Mouse (Mus musculus): Measurements from ENCODE around the gene Gapdhs. TPM values are rescaled to one million over a fixed set of nuclear protein-coding genes. Genes with fewer than 3 reads are reported as not detected.

The Gapdhs gene
- polyA plus RNA-seq, 1 experiment, result 0.05 TPM

DNA sequence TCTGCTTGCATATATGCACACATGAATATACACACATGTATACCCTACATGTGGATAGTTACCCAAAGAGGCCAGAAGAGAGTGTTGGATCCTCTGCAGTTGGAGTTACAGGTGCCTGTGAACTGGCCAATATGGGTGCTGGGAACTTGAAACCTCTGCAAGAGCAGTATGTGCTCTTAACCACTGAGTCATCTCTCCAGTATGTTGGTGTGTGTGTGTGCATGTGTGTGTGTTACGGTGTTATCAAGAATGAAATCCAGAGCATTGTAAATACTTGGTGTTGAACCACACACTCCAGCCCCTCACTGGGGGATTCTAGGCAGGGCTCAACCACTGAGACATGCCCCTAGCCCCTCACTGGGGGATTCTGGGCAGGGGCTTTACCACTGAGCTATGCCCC is 36.0 kb downstream of the Gapdhs start:
- Histone ChIP-seq H3ac (ENCODE audit: control insufficient read depth, insufficient read length) (no peak overlapping the region), H3K27me3 (ENCODE audit: control insufficient read depth, insufficient read depth, insufficient read length) (peaks cover 43% of the 10 kb centered on the region), H3K4me2 (ENCODE audit: low read depth) (no peak overlapping the region), H3K79me2 (ENCODE audit: control insufficient read depth, insufficient read depth) (no peaks in the 10 kb centered on the region), H3K36me3 (ENCODE audit: control insufficient read depth, insufficient read depth) (no peaks in the 10 kb centered on the region), H3K4me3 (no peak overlapping the region)
- TF ChIP-seq CEBPB (IDR thresholded peaks at IDR 0.05; ENCODE audit: insufficient read depth, poor library complexity, severe bottlenecking) (no peak), POLR2A (IDR thresholded peaks at IDR 0.05; ENCODE audit: insufficient read length, low read depth) (no peak), TCF12 (IDR thresholded peaks at IDR 0.05; ENCODE audit: insufficient read depth, poor library complexity, severe bottlenecking) (no peak)

DNA sequence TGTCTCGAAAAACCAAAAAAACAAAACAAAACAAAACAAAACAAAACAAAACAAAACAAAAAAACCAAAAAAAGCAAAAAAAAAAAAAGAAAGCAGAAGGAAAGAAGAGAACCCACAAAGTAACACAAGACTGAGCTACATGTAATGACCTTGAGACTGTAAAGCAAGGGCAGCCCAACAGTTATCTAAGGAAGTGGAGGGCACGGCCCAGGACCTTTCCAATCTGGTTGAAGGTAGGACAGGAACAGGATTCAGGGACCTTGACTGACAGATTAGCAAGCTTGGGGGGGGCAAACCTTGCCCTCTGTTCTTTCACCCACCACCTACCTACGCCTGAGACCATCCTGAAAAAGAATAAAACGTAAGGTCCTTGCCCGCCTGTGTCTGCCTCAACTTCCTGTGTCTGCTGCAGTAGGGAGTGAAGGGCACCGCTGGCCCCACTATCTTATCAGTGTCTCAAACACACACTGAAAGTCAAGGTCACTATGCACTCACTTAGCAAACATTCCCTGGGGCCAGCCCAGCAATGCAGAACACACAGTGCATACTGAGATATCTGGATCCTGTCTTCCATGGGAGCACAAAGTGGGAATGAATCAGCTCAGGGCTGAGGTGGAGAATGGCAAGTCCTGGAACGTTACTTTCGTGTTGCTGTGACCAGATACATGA is 37.1 kb downstream of the Gapdhs start:
- no peak for TF ChIP-seq SRF (IDR thresholded peaks at IDR 0.05; ENCODE audit: control insufficient read depth, insufficient read length, low read depth)
- TF ChIP-seq MAX (IDR thresholded peaks at IDR 0.05; ENCODE audit: low read depth), result no peak
- no peak for TF ChIP-seq TCF12 (IDR thresholded peaks at IDR 0.05; ENCODE audit: insufficient read depth, poor library complexity, severe bottlenecking)
- TF ChIP-seq CEBPB (IDR thresholded peaks at IDR 0.05; ENCODE audit: insufficient read depth, poor library complexity, severe bottlenecking), result no peak
- TF ChIP-seq MYOG (IDR thresholded peaks at IDR 0.05; ENCODE audit: control insufficient read depth in 1 of 3, insufficient read depth in 1 of 3, insufficient read length in 2 of 3, low read depth in 2 of 3), result no peak
- TF ChIP-seq REST (IDR thresholded peaks at IDR 0.05; ENCODE audit: insufficient read depth, insufficient read length), result no peak
- no peak for TF ChIP-seq MYOD1 (IDR thresholded peaks at IDR 0.05; ENCODE audit: control insufficient read depth in 1 of 3, insufficient read length in 2 of 3, low read depth in 2 of 3)
- no peak for TF ChIP-seq TCF3 (IDR thresholded peaks at IDR 0.05; ENCODE audit: insufficient read length, low read depth)
- no peak for TF ChIP-seq POLR2A (IDR thresholded peaks at IDR 0.05; ENCODE audit: insufficient read length, low read depth)
- TF ChIP-seq USF1 (IDR thresholded peaks at IDR 0.05; ENCODE audit: low read depth), result no peak
- TF ChIP-seq POLR2AphosphoS2 (IDR thresholded peaks at IDR 0.05; ENCODE audit: insufficient read length, low read depth), result no peak
- TF ChIP-seq E2F4 (IDR thresholded peaks at IDR 0.05; ENCODE audit: insufficient read depth), result no peak
- Histone ChIP-seq H3K27me3 (ENCODE audit: control insufficient read depth, insufficient read depth, insufficient read length) (peaks cover 32% of the 10 kb centered on the region), H3K4me2 (ENCODE audit: low read depth) (no peak overlapping the region), H3K36me3 (ENCODE audit: control insufficient read depth, insufficient read depth) (no peaks in the 10 kb centered on the region), H3ac (ENCODE audit: control insufficient read depth, insufficient read length) (no peak overlapping the region), H3K79me2 (ENCODE audit: control insufficient read depth, insufficient read depth) (no peaks in the 10 kb centered on the region), H3K4me3 (no peak overlapping the region)

DNA sequence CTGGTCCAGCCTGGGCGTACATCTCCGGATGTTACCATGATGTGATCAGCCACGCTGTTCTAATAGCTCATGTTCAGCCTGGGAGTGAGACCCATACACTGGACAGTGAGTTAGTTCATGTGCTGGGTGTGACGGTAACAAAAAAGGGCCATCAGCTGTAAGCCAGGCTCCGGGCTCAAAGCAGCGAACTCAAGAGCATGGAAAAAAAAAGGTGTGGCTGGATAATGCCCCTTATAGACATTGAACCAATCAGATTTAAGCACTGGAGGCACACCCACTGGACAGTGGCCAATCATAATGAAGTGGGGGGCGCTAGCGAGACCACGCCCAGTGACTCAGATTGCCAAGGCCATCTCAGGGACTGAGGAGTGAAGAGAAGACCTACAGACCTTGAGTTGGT is 44.9 kb downstream of the Gapdhs start, which contains the start of gene 2200002J24Rik:
2200002J24Rik (plus strand) TSS at position 338 of the 400 bp plus-strand sequence.
- Histone ChIP-seq H3K27me3 (ENCODE audit: control insufficient read depth, insufficient read depth, insufficient read length) (peaks cover 10% of the 10 kb centered on the region), H3K36me3 (ENCODE audit: control insufficient read depth, insufficient read depth) (no peaks in the 10 kb centered on the region), H3K79me2 (ENCODE audit: control insufficient read depth, insufficient read depth) (no peaks in the 10 kb centered on the region), H3K4me3 (no peak within 1 kb of the TSS), H3ac (ENCODE audit: control insufficient read depth, insufficient read length) (no peak within 1 kb of the TSS), H3K4me2 (ENCODE audit: low read depth) (no peak within 1 kb of the TSS)
- TF ChIP-seq SRF (IDR thresholded peaks at IDR 0.05; ENCODE audit: control insufficient read depth, insufficient read length, low read depth) (no peak), MAX (IDR thresholded peaks at IDR 0.05; ENCODE audit: low read depth) (no peak), TCF12 (IDR thresholded peaks at IDR 0.05; ENCODE audit: insufficient read depth, poor library complexity, severe bottlenecking) (no peak), MYOG (IDR thresholded peaks at IDR 0.05; ENCODE audit: control insufficient read depth in 1 of 3, insufficient read depth in 1 of 3, insufficient read length in 2 of 3, low read depth in 2 of 3) (no peak), REST (IDR thresholded peaks at IDR 0.05; ENCODE audit: insufficient read depth, insufficient read length) (no peak), TCF3 (IDR thresholded peaks at IDR 0.05; ENCODE audit: insufficient read length, low read depth) (no peak), CEBPB (IDR thresholded peaks at IDR 0.05; ENCODE audit: insufficient read depth, poor library complexity, severe bottlenecking) (no peak), POLR2A (IDR thresholded peaks at IDR 0.05; ENCODE audit: insufficient read length, low read depth) (no peak), POLR2AphosphoS2 (IDR thresholded peaks at IDR 0.05; ENCODE audit: insufficient read length, low read depth) (no peak), MYOD1 (IDR thresholded peaks at IDR 0.05; ENCODE audit: control insufficient read depth in 1 of 3, insufficient read length in 2 of 3, low read depth in 2 of 3) (no peak), USF1 (IDR thresholded peaks at IDR 0.05; ENCODE audit: low read depth) (no peak), E2F4 (IDR thresholded peaks at IDR 0.05; ENCODE audit: insufficient read depth) (no peak)

DNA sequence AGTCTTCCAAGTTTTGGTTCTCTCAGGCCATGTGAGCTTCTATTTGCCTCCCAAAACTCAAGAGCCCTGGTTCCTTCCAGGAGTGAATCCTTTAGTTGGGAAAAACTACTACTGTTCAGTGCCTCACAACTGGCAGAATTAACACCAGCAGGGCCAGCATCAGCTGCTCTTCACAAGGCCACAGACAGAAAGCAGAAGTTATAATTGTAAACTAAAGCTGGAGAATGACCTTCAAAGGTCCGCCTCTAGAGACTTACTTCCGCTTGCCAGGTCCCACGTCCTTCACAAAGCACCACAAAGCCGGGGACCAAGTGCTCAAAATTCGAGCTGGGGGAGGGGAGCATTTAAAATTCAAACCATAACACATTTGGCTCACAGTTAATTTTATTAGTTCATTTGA is 45.4 kb downstream of the Gapdhs start:
- Histone ChIP-seq H3ac (ENCODE audit: control insufficient read depth, insufficient read length) (no peak overlapping the region), H3K4me3 (no peak overlapping the region), H3K27me3 (ENCODE audit: control insufficient read depth, insufficient read depth, insufficient read length) (peaks cover 10% of the 10 kb centered on the region), H3K79me2 (ENCODE audit: control insufficient read depth, insufficient read depth) (no peaks in the 10 kb centered on the region), H3K36me3 (ENCODE audit: control insufficient read depth, insufficient read depth) (no peaks in the 10 kb centered on the region), H3K4me2 (ENCODE audit: low read depth) (no peak overlapping the region)
- TF ChIP-seq USF1 (IDR thresholded peaks at IDR 0.05; ENCODE audit: low read depth) (no peak), MYOG (IDR thresholded peaks at IDR 0.05; ENCODE audit: control insufficient read depth in 1 of 3, insufficient read depth in 1 of 3, insufficient read length in 2 of 3, low read depth in 2 of 3) (no peak), CEBPB (IDR thresholded peaks at IDR 0.05; ENCODE audit: insufficient read depth, poor library complexity, severe bottlenecking) (no peak), MYOD1 (IDR thresholded peaks at IDR 0.05; ENCODE audit: control insufficient read depth in 1 of 3, insufficient read length in 2 of 3, low read depth in 2 of 3) (no peak), TCF12 (IDR thresholded peaks at IDR 0.05; ENCODE audit: insufficient read depth, poor library complexity, severe bottlenecking) (no peak), MAX (IDR thresholded peaks at IDR 0.05; ENCODE audit: low read depth) (no peak), POLR2AphosphoS2 (IDR thresholded peaks at IDR 0.05; ENCODE audit: insufficient read length, low read depth) (no peak), SRF (IDR thresholded peaks at IDR 0.05; ENCODE audit: control insufficient read depth, insufficient read length, low read depth) (no peak), TCF3 (IDR thresholded peaks at IDR 0.05; ENCODE audit: insufficient read length, low read depth) (no peak), POLR2A (IDR thresholded peaks at IDR 0.05; ENCODE audit: insufficient read length, low read depth) (no peak), E2F4 (IDR thresholded peaks at IDR 0.05; ENCODE audit: insufficient read depth) (no peak), REST (IDR thresholded peaks at IDR 0.05; ENCODE audit: insufficient read depth, insufficient read length) (no peak)
